Mouse (Mus musculus) heart, adult 2 months (tissue): ENCODE measurements around the gene Olfr70. TPM values are rescaled to one million over a fixed set of nuclear protein-coding genes. Genes with fewer than 3 reads are reported as not detected.

Experiments used
- DNase-seq, 2 experiments: peaks; one replicate each; pipeline ENCODE4 v3.0.0; 2021
- H3K27ac ChIP-seq: fragments of 200-600 bp; 2 replicates; pipeline ENCODE4 v1.8.1; 2022
- H3K27me3 ChIP-seq: fragments of 200-500 bp; 2 replicates; pipeline ENCODE4 v1.6.1; 2012; ENCODE audit warnings: mild to moderate bottlenecking, low read length, inconsistent platforms, mixed read lengths; ENCODE audit not compliant: control insufficient read depth, insufficient read depth
- H3K36me3 ChIP-seq: fragments of 200-500 bp; 2 replicates; pipeline ENCODE4 v1.6.1; 2012; ENCODE audit warnings: low read length, inconsistent platforms; ENCODE audit not compliant: control insufficient read depth, insufficient read depth
- H3K4me1 ChIP-seq: fragments of 200-500 bp; 2 replicates; pipeline ENCODE4 v1.6.1; 2011; ENCODE audit warnings: low read length; ENCODE audit not compliant: control insufficient read depth, insufficient read depth
- H3K4me3 ChIP-seq: fragments of 200-600 bp; 2 replicates; pipeline ENCODE4 v1.8.1; 2022
- H3K79me2 ChIP-seq: fragments of 200-500 bp; replicated peaks from 2 replicates; pipeline ENCODE4 v1.6.1; 2012; ENCODE audit warnings: mild to moderate bottlenecking, inconsistent platforms, low read length, moderate library complexity, mixed read lengths; ENCODE audit not compliant: control insufficient read depth, insufficient read depth
- H3K9ac ChIP-seq: fragments of 200-500 bp; 2 replicates; pipeline ENCODE4 v1.6.1; 2012; ENCODE audit warnings: low read depth, mild to moderate bottlenecking, control low read depth, inconsistent platforms, low read length, mixed read lengths
- CTCF ChIP-seq: fragments of 200-600 bp; IDR thresholded peaks from 2 replicates; pipeline ENCODE4 v1.8.1; 2022; ENCODE audit warnings: antibody characterized with exemption, mild to moderate bottlenecking, moderate library complexity
- EP300 ChIP-seq: fragments of 200-500 bp; IDR thresholded peaks from 2 replicates; pipeline ENCODE4 v1.6.1; 2011; ENCODE audit warnings: low read depth, low read length, control low read depth; ENCODE audit not compliant: insufficient read depth
- POLR2A ChIP-seq: fragments of 200-500 bp; IDR thresholded peaks from 2 replicates; pipeline ENCODE4 v1.6.1; 2011; ENCODE audit warnings: mild to moderate bottlenecking, low read depth, low read length, control low read depth; ENCODE audit not compliant: insufficient read depth
- WGBS: fragments of 180-500 bp; shearing (Covaris S2); methylation state at CpG from one replicate; pipeline ENCODE4 v1.1.7; 2018; 5-methylcytosine and 5-hydroxymethylcytosine counted together
- intact Hi-C: fragments of 180-260 bp; cut with DNase I; formaldehyde crosslinking; loops from one replicate; pipeline ENCODE4 v1.15.1; 2025
- polyA plus RNA-seq: library from polyadenylated mRNA; depleted of rRNA; stranded (reverse); fragments of >200 nt; gene quantifications from 2 replicates; pipeline ENCODE4 v1.2.3, GENCODE M21; 2012
- total RNA-seq, 2 experiments: library from RNA; stranded (reverse); gene quantifications; 2 replicates each; pipeline ENCODE4 v1.2.3; 2021

Gene Olfr70
- total and polyA plus RNA-seq, 3 experiments: not detected

DNA sequence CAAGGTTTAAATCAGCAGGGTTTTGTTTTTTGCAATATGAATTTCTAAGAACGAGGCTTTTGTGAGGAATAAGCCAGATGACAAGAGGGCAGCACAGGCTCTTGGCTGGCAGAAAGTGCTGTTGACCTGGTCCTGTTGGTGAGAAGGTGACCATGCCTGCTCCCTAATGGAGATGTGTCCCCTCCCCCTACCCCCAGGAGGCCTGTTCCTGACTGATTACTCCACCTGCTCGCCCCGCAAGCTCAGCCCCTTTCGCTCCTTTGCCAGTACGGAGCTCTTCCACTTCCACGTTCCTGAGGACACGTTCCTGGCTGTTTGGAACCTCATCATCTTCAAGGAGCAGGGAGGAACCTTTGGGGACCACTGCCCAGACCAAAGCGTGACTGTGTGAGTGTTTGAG is 26.9 kb downstream of the Olfr70 start:
- DNase-seq: no peak
- Histone ChIP-seq H3K4me1 (peaks cover 5% of the 10 kb centered on the region), H3K36me3 (no peaks in the 10 kb centered on the region), H3K79me2 (no peaks in the 10 kb centered on the region), H3K4me3 (no peak overlapping the region), H3K27me3 (no peaks in the 10 kb centered on the region), H3K27ac (no peak overlapping the region), H3K9ac (no peak overlapping the region)
- TF ChIP-seq POLR2A (no peak), EP300 (no peak), CTCF (no peak)
- 88% methylated on average over 8 of the region's 8 CpGs for WGBS
- intact Hi-C loops: no loop called here

DNA sequence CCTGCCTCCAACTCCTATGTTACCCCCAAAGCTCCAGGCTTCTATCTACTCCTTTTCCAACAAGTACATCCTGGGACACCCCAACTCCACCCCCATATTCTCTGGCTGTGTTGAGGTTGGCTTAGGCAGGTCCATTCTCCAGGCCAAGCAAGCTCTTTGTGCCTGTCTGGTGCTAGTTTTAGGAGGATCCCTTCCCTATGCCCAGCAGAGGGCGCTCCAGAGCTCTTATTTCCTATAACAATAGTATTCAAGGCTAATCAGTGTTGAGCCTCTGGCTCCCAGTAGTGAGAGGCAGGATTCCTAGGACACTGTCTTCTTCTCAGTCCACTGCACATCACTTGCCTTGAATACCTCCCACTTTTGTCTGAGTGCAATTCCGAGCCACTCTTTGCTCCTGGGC is 28.5 kb downstream of the Olfr70 start:
- no peak overlapping the region for H3K9ac ChIP-seq
- intact Hi-C loops: loop anchor here (1.0 kb wide), 1 partner anchor 40 kb away; no protein-coding TSS in a partner anchor
- H3K4me1 ChIP-seq: peaks cover 7% of the 10 kb centered on the region
- H3K27ac ChIP-seq: no peak overlapping the region
- DNase-seq: peak; percentile 83 to 90
- 9% methylated on average over 2 of the region's 2 CpGs for WGBS
- peak; percentile 43; the same call in 1 of the 2 replicates for TF ChIP-seq EP300
- TF ChIP-seq CTCF: peak; percentile 96
- TF ChIP-seq POLR2A: no peak
- no peaks in the 10 kb centered on the region for H3K27me3 ChIP-seq
- no peaks in the 10 kb centered on the region for H3K79me2 ChIP-seq
- H3K4me3 ChIP-seq: no peak overlapping the region
- H3K36me3 ChIP-seq: no peaks in the 10 kb centered on the region

DNA sequence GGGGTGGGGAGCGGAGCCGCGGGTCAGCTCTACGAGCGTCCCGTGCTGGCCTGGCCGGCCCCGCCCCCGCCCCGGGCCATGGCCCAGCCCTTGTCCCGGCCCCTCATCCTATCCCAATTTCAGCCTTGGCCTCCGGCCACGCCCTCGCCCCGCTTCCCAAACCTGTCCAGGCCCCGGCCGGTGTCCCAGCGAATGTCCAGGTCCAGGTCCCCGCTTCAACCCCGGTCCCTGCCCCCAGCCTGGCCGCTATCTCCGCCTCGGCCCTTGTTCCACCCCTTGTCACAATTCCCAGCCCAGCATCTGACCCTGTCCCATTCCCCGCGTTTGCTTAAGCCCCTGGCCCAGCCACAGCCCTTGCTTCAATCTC is 31.2 kb downstream of the Olfr70 start:
- H3K79me2 ChIP-seq: no peaks in the 10 kb centered on the region
- under 1% methylated on average over 23 of the region's 25 CpGs for WGBS
- no peaks in the 10 kb centered on the region for H3K36me3 ChIP-seq
- H3K27ac ChIP-seq: peak overlapping the region; percentile 93
- H3K27me3 ChIP-seq: no peaks in the 10 kb centered on the region; the same call in 1 of the 2 replicates
- peaks cover 7% of the 10 kb centered on the region for H3K4me1 ChIP-seq
- TF ChIP-seq EP300: no peak
- peak overlapping the region; percentile 83 for H3K4me3 ChIP-seq
- intact Hi-C loops: loop anchor here (2.0 kb wide), 1 partner anchor 39 kb away; the partner anchor contains the start of gene Npr2
- DNase-seq: no peak
- peak overlapping the region; percentile 67 for H3K9ac ChIP-seq

DNA sequence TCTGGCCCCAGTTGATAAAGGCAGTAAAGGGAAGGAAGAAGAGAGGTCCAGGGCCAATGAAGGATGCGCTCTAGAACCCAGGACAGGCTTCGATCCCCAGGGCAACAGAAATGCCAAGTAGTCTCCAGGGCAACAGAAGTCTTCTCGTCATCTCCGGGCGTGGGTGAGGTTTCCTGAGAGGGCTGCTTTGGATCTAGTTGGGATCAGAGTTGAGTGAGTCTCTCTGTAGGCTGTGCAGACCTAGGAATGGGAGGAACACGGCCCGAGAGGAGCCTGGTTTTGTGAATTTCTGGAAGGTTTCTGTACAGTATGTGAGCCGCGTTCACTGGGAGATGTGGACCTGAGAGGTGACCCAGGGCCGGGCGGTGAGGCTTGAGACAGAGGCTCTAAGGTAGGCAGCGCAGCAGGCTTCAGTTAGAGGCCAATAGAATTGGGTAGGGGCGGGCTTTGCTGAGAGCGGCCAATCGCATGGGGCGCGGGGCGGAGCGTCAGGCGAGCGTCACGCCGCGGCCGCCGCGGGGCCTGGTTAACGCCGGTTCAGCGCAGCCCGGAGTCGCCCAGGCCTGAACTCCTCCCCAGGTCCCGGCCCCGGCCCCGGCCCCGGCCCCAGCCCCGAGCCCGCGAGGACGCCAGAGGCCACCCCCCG is 31.7 kb downstream of the Olfr70 start, which contains the start of the genes Tmem8b and Fam221b:
Gene Tmem8b (plus strand): TSS at position 190 of the 646 bp plus-strand sequence.
Gene Fam221b (minus strand): TSS at position 364 of the 646 bp plus-strand sequence.
- intact Hi-C loops: loop anchor here (2.0 kb wide), 1 partner anchor 38 kb away; the partner anchor contains the start of gene Npr2
- 2% methylated on average over 35 of the region's 41 CpGs for WGBS
- peak; percentile 94 to 95 for DNase-seq

DNA sequence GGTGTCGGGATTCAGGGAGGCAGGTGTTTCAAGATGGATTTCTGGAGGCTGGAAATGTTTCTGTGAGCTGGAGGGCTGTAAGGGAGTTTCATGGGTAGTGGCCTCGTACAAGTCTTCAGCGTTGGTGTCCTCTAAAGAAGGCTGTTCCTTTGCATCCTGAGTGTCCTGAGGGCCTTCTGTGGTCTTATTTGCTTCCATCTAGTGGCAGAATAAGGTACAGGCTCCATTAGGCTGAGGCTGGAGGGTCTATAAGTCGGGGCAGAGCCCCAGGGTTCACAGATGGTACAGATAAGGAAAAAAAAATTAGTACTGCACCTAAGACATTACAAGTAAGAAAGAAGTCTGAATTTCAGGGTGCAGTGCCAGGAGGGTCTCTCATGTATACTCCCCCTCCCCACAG is 34.2 kb downstream of the Olfr70 start:
- H3K27me3 ChIP-seq: no peaks in the 10 kb centered on the region; the same call in 1 of the 2 replicates
- 20% methylated on average over 4 of the region's 4 CpGs for WGBS
- H3K79me2 ChIP-seq: no peaks in the 10 kb centered on the region
- H3K36me3 ChIP-seq: no peaks in the 10 kb centered on the region
- H3K9ac ChIP-seq: no peak overlapping the region
- DNase-seq: no peak
- no peak overlapping the region for H3K27ac ChIP-seq
- peaks cover 6% of the 10 kb centered on the region for H3K4me1 ChIP-seq
- intact Hi-C loops: no loop called here
- H3K4me3 ChIP-seq: no peak overlapping the region
- peak; percentile 69 for TF ChIP-seq CTCF
- no peak for TF ChIP-seq EP300
- TF ChIP-seq POLR2A: no peak

More for the DNA sequence above, 31.7 kb downstream of the Olfr70 start, which contains the start of the genes Tmem8b and Fam221b:
- Histone ChIP-seq H3K4me3 (peak within 1 kb of the TSS; percentile 83), H3K27me3 (no peaks in the 10 kb centered on the region; the same call in 1 of the 2 replicates), H3K36me3 (no peaks in the 10 kb centered on the region), H3K27ac (peak within 1 kb of the TSS; percentile 93), H3K4me1 (peaks cover 7% of the 10 kb centered on the region), H3K9ac (peak within 1 kb of the TSS; percentile 67), H3K79me2 (no peaks in the 10 kb centered on the region)
- TF ChIP-seq EP300: 0 out of 2 replicates have a peak, but pooled peaks have one; percentile 6
- TF ChIP-seq CTCF: no peak
- peak; percentile 77 for TF ChIP-seq POLR2A

DNA sequence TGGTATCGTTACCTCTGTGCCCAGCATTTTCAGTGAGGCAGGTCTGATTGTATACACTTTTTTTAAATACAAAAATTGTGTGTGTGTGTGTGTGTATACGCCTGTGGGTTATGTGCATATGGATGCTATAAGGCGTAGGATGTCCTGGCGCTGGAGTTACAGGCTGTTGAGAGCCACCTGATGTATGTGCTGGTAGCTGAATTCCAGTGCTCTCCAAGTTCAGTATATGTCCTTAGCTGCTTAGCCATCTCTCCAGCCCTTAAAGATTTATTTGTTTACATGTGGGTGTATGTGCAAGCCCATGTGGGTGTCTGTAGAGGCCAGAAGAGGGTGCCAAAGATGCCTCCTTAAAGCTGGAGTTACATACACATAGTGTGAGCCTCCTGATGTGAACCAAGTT is 43.5 kb downstream of the Olfr70 start:
- no peak overlapping the region for H3K9ac ChIP-seq
- intact Hi-C loops: loop anchor here (2.0 to 5.0 kb wide), 3 partner anchors 26 to 95 kb away; partner anchors contain the start of genes Creb3, Gba2, Npr2 and Rgp1
- H3K4me3 ChIP-seq: peak overlapping the region; percentile 92
- H3K36me3 ChIP-seq: no peaks in the 10 kb centered on the region
- H3K4me1 ChIP-seq: no peaks in the 10 kb centered on the region
- TF ChIP-seq POLR2A (no peak), CTCF (0 out of 2 replicates have a peak, but pooled peaks have one; percentile 16), EP300 (no peak)
- H3K27me3 ChIP-seq: no peaks in the 10 kb centered on the region
- peak overlapping the region; percentile 79 for H3K27ac ChIP-seq
- 56% methylated on average over 4 of the region's 4 CpGs for WGBS
- H3K79me2 ChIP-seq: no peaks in the 10 kb centered on the region
- no peak for DNase-seq
